Mouse (Mus musculus) frontal cortex, postnatal 36 days (tissue): Measurements from ENCODE around the gene Ptpre.
"Not testable (repeated sequence)": the region's sequence is repeated elsewhere in the genome, so short reads cannot be mapped to it uniquely, and the experiment has no call there.

Source experiments
- DNase-seq, 2 experiments: peaks; one replicate each; pipeline ENCODE4 v3.0.0; 2022; ENCODE audit warnings: low spot score in 2 of 2

The Ptpre gene

GRCm38 (mm10) chr7:135537341-135537901, at the start of gene Ptpre:
Ptpre (plus strand) TSS chr7:135537481.
- DNase-seq = peak; percentile 85 to 91

DNA sequence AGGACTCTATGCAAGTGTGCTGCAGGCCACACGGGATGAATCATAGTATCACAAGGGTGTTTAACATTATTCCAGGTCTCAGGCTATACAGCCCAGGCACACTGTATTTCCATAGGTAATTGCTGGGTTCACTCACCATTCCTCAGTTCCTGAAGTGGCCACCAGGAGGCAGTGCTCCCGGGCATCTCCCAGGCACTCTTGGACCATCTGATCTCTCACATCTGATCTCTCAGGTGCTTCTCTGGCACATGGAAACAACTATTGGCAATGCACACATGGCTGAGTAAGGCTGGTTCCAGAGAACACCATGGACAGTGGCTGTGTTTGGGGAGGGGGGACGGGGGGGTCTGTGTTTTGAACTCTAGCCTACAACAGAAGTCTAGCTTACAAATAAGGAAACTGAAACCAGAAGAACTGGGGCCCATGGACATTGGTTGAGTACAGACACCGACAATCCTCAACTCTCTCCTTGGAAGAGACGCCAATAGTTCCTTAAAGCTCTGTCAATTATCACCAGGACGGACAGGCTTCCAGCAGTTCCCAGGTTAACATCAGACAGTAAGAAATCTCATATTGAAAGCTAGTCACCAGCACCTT, 49.0 kb upstream of the Ptpre start:
- DNase-seq = no peak

DNA sequence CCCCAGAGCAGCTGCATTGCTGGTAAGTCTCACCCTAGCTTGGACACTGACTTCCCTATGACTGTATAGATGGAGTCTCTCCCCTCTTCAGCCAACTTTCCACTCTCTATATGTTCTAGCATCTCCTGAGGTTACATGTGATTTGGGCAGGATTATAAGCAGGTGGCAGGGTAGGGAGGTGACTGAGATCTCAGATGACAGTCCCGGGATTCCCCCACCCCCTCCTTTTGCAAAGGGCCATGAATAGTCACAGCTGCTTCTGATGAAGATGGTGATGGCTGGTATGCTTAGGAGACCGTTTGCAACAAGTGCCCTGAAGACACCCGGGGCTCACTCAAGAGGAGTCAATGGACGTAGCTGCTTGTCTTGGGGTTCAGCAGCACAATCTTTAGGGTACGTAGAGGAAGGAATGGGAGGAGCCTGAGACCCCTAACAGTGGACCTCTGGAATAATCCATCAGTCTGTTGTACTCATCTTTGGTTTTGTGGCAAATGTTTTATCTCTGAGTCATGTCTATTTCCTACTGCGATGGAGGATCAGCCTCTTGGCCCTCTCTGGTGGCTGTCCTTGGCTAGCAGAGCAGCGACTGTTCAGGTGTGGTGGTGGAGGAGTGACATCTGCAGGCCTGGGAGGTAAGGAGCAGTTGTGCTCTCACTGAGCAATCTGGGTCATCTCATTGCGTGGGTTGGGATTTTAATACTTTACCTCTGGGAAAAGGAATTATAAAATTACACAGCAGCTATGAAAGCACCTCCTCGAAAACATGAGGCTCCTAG, 47.4 kb upstream of the Ptpre start:
- no peak for DNase-seq

DNA sequence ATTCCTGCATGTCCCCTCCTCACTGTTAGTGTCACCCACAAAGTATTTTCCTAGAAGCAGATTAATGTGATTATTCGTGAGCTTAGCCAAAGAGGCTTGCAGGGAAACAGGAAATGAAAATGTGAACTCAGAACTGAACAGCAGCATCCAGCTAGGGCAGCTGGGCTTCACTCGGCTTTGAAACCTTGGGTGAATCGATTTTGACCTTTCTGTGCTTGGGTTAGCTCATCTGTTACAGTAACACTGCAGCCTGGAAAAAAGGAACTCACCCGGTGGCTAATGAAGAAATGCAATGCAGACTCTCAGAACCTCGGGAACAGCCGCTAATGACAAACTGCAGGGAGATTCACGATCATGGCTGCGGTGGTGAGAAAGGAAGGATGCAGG, 46.8 kb upstream of the Ptpre start:
- DNase-seq = no peak

- DNase-seq = no peak
Observed at GRCm38 (mm10) chr7:135495303-135495702, 42.0 kb upstream of the Ptpre start.

DNA sequence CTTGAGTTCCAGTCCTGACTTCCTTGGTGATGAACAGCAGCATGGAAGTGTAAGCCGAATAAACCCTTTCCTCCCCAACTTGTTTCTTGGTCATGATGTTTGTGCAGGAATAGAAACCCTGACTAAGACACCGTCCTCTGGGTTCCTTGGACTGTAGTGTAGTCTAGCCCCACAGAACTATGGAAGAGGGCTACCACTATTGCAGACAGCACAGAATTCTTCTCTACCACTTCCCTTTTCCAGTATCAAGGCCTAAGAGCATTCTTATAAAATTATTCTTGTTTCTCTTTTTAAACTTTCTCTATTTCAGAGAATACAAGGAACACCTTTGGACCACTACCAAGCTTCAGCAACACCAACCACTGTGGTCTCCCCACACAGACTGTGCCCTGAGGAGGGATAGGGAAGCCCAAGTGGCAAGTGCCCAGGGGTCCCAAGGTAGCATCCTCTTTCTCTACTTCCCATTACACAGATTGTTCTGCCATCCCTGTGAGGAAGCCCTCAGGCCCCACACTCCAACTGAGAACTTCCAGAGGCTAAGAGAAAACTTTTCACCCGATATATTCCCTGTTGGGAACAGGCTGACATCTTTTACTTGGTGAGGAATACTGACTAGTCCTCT, 38.6 kb upstream of the Ptpre start:
- DNase-seq = no peak

DNA sequence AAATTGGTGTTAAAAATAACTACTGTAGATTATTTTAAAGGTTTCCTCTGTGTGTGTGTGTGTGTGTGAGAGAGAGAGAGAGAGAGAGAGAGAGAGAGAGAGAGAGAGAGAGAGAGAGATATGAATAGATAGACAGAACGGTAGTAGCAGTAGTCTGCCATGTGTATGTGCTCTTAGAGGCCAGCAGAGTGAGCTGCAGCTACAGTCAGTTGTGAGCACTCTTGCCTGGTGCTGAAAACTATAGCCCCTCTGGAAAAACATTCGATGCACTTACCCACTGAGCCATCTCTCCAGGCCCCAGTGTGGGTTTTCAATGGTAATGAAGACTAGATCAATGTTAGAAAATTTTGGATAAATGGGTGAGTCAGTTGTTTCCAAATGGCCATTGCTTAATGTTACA, 37.9 kb upstream of the Ptpre start:
- no peak for DNase-seq

DNA sequence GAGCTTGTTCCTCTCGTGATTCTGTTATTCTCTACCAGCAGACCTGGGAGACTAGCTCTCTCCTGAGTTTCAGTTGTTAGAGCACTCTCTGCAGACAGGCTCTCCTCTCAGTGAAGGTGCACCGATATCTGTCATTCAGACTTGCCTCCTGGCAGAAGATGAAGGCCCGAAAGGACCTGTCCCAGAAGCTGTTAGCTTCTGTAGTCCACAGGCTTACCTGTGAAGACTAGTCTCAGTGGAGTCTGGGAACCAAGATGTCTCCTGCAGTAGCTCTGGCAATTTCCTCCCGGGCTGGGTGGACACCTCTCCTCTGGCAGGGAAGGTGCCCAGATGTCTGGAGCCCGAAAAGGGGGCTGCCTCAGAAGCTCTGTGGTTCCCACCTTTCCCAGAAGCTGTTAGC, 30.8 kb upstream of the Ptpre start:
- not testable (repeated sequence) for DNase-seq

- DNase-seq = no peak
Observed at GRCm38 (mm10) chr7:135508602-135509001, 28.7 kb upstream of the Ptpre start.

- DNase-seq = no peak
Observed at GRCm38 (mm10) chr7:135509272-135509671, 28.0 kb upstream of the Ptpre start.

- DNase-seq = no peak
Observed at GRCm38 (mm10) chr7:135510431-135510830, 26.9 kb upstream of the Ptpre start.

GRCm38 (mm10) chr7:135511723-135512122, 25.6 kb upstream of the Ptpre start:
- no peak for DNase-seq

DNA sequence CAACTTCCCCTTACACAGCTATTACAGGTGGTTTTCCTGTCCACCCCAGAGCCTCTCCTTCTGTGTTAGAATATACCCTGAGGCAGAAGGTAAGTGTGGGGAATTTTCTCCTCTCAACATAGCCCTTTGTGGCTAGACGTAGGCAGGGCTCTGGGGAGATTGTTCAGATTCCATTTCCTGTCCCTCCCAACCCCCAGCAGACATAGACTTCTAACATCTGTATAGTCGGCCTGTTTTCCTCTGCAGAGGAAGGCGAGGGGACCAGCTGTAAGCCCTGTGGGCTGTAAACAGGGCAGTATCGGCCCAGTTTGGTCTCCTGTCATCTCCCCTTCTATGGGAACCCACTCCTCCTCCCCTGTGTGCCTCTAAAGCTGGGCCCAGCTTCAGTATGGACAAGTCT, 20.1 kb upstream of the Ptpre start:
- DNase-seq = no peak

GRCm38 (mm10) chr7:135520241-135520640, 17.0 kb upstream of the Ptpre start:
- no peak for DNase-seq

GRCm38 (mm10) chr7:135521755-135522512, 15.3 kb upstream of the Ptpre start:
- DNase-seq = no peak

- no peak for DNase-seq
Observed at GRCm38 (mm10) chr7:135523981-135524380, 13.3 kb upstream of the Ptpre start.

DNA sequence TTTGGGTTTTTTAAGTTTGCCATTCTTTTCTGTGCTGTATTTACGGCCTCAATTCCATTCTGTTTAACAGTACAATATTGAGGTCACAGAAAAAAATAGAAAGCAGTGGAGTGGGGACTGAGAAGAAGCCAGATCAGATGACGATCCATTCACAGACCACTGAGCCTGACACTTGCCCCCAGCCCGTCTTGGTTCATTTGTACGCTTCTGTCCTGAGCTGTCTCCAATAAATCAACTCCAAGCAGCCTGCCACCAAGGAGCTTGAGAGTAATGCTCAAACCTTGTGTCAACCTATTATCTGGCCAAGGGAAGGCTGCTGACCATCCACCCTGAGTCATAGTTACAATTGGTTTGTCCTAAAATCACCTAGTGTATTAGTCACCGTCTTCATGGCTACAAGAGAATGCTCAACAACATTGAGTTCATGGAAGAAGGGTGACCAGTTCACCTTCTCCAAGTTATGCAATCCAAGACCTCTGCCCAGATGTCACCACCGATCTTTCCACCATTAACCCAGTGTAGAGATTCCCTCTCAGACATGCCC, 12.8 kb upstream of the Ptpre start:
- no peak for DNase-seq

- no peak for DNase-seq
Observed at GRCm38 (mm10) chr7:135526574-135527152, 10.6 kb upstream of the Ptpre start.

DNA sequence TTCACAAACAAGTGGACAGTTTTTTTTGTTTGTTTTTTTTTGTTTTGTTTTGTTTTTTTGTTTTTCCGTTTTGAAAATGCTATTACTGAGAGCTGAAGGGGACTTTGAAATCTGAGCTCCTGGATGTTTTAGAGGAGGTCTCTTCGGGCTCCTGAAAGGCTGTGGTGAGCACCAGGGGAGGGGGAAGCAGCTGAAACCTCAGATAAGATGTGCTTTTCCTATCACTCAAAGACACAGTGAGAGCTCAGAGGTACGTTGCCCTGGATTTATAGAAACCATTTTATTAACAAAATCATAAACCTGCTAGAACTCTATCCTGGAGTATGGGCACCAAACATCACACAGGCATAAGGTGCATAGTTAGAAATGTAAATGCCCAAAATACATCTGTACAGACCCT, 10.1 kb upstream of the Ptpre start:
- DNase-seq = no peak

DNA sequence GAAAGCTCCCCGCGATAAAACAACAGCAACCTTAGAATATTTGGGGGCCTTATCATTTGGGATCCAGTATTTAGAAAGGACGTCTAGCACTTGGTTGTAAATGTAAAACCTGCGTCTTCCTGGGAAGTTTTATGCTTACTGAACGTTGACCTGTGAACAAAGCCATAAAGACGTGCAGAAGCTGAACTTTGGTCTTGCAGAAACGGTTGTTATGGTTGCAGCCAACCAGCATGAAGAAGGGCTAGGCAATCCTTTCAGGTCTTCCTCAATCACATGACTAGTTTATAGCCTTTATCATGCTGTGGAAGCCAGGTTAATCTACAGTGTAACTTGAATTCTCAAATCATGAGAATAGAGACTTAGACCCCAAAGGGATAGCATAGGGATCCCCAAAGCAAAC, 8.8 kb upstream of the Ptpre start, which contains the start of gene Clrn3:
Clrn3 (minus strand) TSS at position 140 of the 400 bp plus-strand sequence.
- DNase-seq = no peak

GRCm38 (mm10) chr7:135529068-135529467, 8.2 kb upstream of the Ptpre start:
- DNase-seq = no peak
